In the genomic region with DNA sequence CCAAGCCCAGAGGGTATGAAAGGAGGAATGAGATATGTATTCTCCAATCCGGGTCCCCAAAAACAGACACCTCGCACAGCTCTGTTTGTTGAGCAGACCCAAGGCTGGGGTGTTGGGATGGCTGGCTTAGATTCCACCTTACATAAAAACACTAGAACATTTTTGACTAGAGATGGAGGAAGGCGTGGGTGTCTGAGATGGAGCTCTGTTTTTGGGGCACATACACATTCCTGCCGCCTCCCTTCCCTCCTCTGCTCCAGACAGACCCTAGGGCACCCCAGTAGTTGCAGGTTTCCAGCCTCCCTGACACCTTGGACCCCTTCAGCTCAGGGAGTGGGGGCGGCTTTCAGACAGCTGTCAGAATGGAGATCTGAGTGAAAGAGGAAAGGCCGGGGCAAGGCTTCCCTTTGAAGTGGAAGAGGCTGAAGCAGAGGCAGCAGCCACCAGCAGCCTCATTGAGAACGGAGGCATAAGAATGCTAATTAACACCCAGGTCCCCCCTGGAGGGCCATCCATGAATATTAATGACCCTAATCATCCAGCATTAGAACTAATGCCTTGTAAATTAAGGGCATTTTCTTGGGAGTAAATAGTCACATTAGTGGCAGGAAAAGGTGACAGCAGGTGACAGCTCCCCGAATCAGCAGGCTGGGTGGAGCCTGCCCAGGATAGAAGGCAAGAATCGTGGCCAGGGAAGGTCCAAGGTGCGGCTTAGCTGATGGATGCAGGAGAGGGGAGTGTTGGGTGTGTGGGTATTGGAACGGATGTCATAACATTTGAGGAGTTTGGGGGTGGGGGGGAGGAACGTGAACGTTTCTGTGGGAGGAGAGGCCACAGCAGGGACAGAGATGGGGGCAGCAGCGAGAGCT, we compare ENCODE assay signal across 12 mouse cellular contexts. TPM values are rescaled to one million over a fixed set of nuclear protein-coding genes. Genes with fewer than 3 reads are reported as not detected.
DNase-seq lines count a peak whose midpoint lies in the region; ATAC-seq lines count a peak whose summit lies in the region.
"Had no signal": no experiment of that assay in that cellular context is flagged by ENCODE, and none has a peak within 500 bp of the region (broad histone marks: within the 10 kb centered on the region; RNA-seq: fewer than 3 reads in every experiment).

No protein-coding gene starts in this region.

- peak overlapping the region; percentile 7; the same call in 1 of the 2 replicates for H3K4me2 ChIP-seq in forebrain, embryonic 13.5 days
- no peak overlapping the region for H3K4me2 ChIP-seq in intestine, embryonic 16.5 days (ENCODE audit: low read depth, low read length)
- H3K4me2 ChIP-seq: neural tube, embryonic 12.5 days had no signal

- H3K36me3 ChIP-seq in forebrain, embryonic 13.5 days (ENCODE audit: poor library complexity, severe bottlenecking): no peaks in the 10 kb centered on the region
- H3K36me3 ChIP-seq in intestine, embryonic 16.5 days (ENCODE audit: control insufficient read depth, insufficient read depth, low read length): no peaks in the 10 kb centered on the region
- H3K36me3 ChIP-seq: neural tube, embryonic 12.5 days had no signal

- 10% methylated on average over 14 of the region's 14 CpGs for WGBS in forebrain, embryonic 13.5 days
- 18% methylated on average over 14 of the region's 14 CpGs for WGBS in intestine, embryonic 16.5 days

- H3K9ac ChIP-seq in forebrain, embryonic 13.5 days: 0 out of 2 replicates have a peak overlapping the region, but pooled peaks have one; percentile 21
- no peak overlapping the region for H3K9ac ChIP-seq in intestine, embryonic 16.5 days (ENCODE audit: low read depth, low read length)
- H3K9ac ChIP-seq: liver, postnatal 0 days; neural tube, embryonic 12.5 days had no signal

- H3K4me3 ChIP-seq in forebrain, embryonic 13.5 days: no peak overlapping the region
- no peak overlapping the region for H3K4me3 ChIP-seq in intestine, embryonic 16.5 days (ENCODE audit: low read length)
- H3K4me3 ChIP-seq: neural tube, embryonic 12.5 days had no signal

- H3K9me3 ChIP-seq in forebrain, embryonic 13.5 days (replicated peaks): no peaks in the 10 kb centered on the region
- H3K9me3 ChIP-seq in intestine, embryonic 16.5 days (ENCODE audit: control insufficient read depth, low read length): no peaks in the 10 kb centered on the region
- H3K9me3 ChIP-seq: neural tube, embryonic 12.5 days had no signal

- peak; percentile 41; the same call in 1 of the 2 replicates for ATAC-seq in forebrain, embryonic 13.5 days
- no peak for ATAC-seq in intestine, embryonic 16.5 days
- ATAC-seq in activated CD4-positive, CD25-positive, alpha-beta regulatory T cell, adult 4 months: no peak
- ATAC-seq: liver, postnatal 0 days had no signal

- intact Hi-C loops in left cerebral cortex, postnatal 10 days (cut with DNase I): no loop called here
- intact Hi-C loops in left cerebral cortex, postnatal 25 days (cut with DNase I): loop anchor here (1.0 kb wide), 1 partner anchor 65 kb away; no protein-coding TSS in a partner anchor

- peaks cover 29% of the 10 kb centered on the region for H3K4me1 ChIP-seq in forebrain, embryonic 13.5 days
- H3K4me1 ChIP-seq in intestine, embryonic 16.5 days (ENCODE audit: control insufficient read depth, insufficient read depth, low read length): no peaks in the 10 kb centered on the region

- H3K27ac ChIP-seq in forebrain, embryonic 13.5 days: peak overlapping the region; percentile 72
- H3K27ac ChIP-seq in intestine, embryonic 16.5 days (ENCODE audit: low read length): no peak overlapping the region
- H3K27ac ChIP-seq: neural tube, embryonic 12.5 days had no signal

- H3K27me3 ChIP-seq in forebrain, embryonic 13.5 days: no peaks in the 10 kb centered on the region; the same call in 1 of the 2 replicates
- H3K27me3 ChIP-seq in intestine, embryonic 16.5 days (replicated peaks; ENCODE audit: control insufficient read depth, insufficient read depth, low read length): no peaks in the 10 kb centered on the region

- DNase-seq in left cerebral cortex, adult 11 months (ENCODE audit: low spot score): peak; percentile 73
- no peak for DNase-seq in left cerebral cortex, postnatal 10 days (ENCODE audit: extremely low spot score in 1 of 2, low spot score in 2 of 2)
- DNase-seq in left cerebral cortex, postnatal 25 days (ENCODE audit: low spot score in 2 of 2): peak; percentile 72 to 97
- DNase-seq in right cerebral cortex, postnatal 25 days: peak; percentile 69
- DNase-seq: cerebellum, adult 11 months; heart, postnatal 14 days; kidney, adult 9 months; liver, postnatal 0 days had no signal

RNA-seq across cellular contexts. Expression of a gene that starts 45.3 kb away (rescaled TPM):
- 10 to 100 TPM; 95.0 to 95.2 TPM for total RNA-seq in left cerebral cortex, postnatal 10 days (2021)
- polyA plus RNA-seq in forebrain, embryonic 13.5 days (2015; fragmentation: Nextera tagmentation; extraction: Ambion mirVana): 1.3 and 1.5 TPM in 2 replicates
- total RNA-seq in left cerebral cortex, postnatal 25 days (2021): 100 to 1,000 TPM; 192 to 207 TPM
- polyA plus RNA-seq in intestine, embryonic 16.5 days (2015; fragmentation: Nextera tagmentation; extraction: Ambion mirVana): 1.1 TPM in 2 replicates
- polyA plus RNA-seq in activated CD4-positive, CD25-positive, alpha-beta regulatory T cell, adult 4 months (2017; shearing (Covaris generic)): under 1 TPM; 0.61 to 0.96 TPM

Comparison
In these comparisons a context has a peak if more than half of its experiments do, and no peak if none do; other contexts are left out.
1. DNase-seq: peak in left cerebral cortex, adult 11 months (single experiment), left cerebral cortex, postnatal 25 days (2 of 2) and right cerebral cortex, postnatal 25 days (single experiment); none in left cerebral cortex, postnatal 10 days (0 of 2).